Mouse (Mus musculus) stomach, postnatal 0 days (tissue): ENCODE data around the gene Cd200r1. TPM values are rescaled to one million over a fixed set of nuclear protein-coding genes. Genes with fewer than 3 reads are reported as not detected.
A peak's percentile ranks its signal among the peaks of the same experiment; 100 is the strongest.

Source experiments
- ATAC-seq: fragments of 200-750 bp; cut with Nextera tagmentation; 2 replicates; pipeline ENCODE4 v1.8.0; 2017; ENCODE audit not compliant: low FRiP score, low TSS enrichment
- DNase-seq: peaks from one replicate; pipeline ENCODE4 v3.0.0-alpha.2; 2016; ENCODE audit warnings: low spot score
- H3K27ac ChIP-seq: fragments of 300-500 bp; sonication (generic); replicated peaks from 2 replicates; pipeline ENCODE4 v1.5.1; 2014; ENCODE audit warnings: mild to moderate bottlenecking, control low read depth
- H3K27me3 ChIP-seq: fragments of 300-500 bp; sonication (generic); 2 replicates; pipeline ENCODE4 v1.6.1; 2014; ENCODE audit warnings: low read length; ENCODE audit not compliant: control insufficient read depth, insufficient read depth
- H3K36me3 ChIP-seq: fragments of 300-500 bp; sonication (generic); 2 replicates; pipeline ENCODE4 v1.6.1; 2014; ENCODE audit warnings: low read length, mixed read lengths; ENCODE audit not compliant: control insufficient read depth, insufficient read depth
- H3K4me1 ChIP-seq: fragments of 300-500 bp; sonication (generic); replicated peaks from 2 replicates; pipeline ENCODE4 v1.6.1; 2014; ENCODE audit warnings: antibody characterized with exemption; ENCODE audit not compliant: control insufficient read depth, insufficient read depth
- H3K4me2 ChIP-seq: fragments of 300-500 bp; sonication (generic); replicated peaks from 2 replicates; pipeline ENCODE4 v1.6.1; 2014; ENCODE audit warnings: low read depth, mild to moderate bottlenecking, control low read depth, moderate library complexity
- H3K4me3 ChIP-seq: fragments of 300-500 bp; sonication (generic); 2 replicates; pipeline ENCODE4 v1.5.1; 2014; ENCODE audit warnings: low read depth, low read length, control low read depth
- H3K9ac ChIP-seq: fragments of 300-500 bp; sonication (generic); 2 replicates; pipeline ENCODE4 v1.6.1; 2014; ENCODE audit warnings: mild to moderate bottlenecking, low read length, control low read depth, mixed read lengths
- H3K9me3 ChIP-seq: fragments of 300-500 bp; sonication (generic); 2 replicates; pipeline ENCODE4 v1.6.1; 2016; ENCODE audit warnings: low read length; ENCODE audit not compliant: control insufficient read depth
- CTCF ChIP-seq: IDR thresholded peaks from 2 replicates; pipeline ENCODE4 v1.5.1; 2016; ENCODE audit warnings: antibody characterized with exemption, low read depth, mild to moderate bottlenecking, moderate library complexity
- EP300 ChIP-seq: optimal IDR thresholded peaks from 2 replicates; pipeline ENCODE3; 2016; ENCODE audit warnings: antibody characterized with exemption
- WGBS: fragments of 180-500 bp; shearing (Covaris S2); extraction: QIAGEN DNeasy Blood & Tissue Kit; methylation state at CpG from one replicate; pipeline ENCODE4 v1.1.7; 2014; 5-methylcytosine and 5-hydroxymethylcytosine counted together
- polyA plus RNA-seq: library from polyadenylated mRNA; unstranded; fragments of >200 nt; fragmentation: Nextera tagmentation; extraction: Ambion mirVana; gene quantifications from 2 replicates; pipeline ENCODE4 v1.2.1, GENCODE M21; 2015

Gene Cd200r1
- polyA plus RNA-seq, 1 experiment from 2014 or later, result 1.1 TPM

DNA sequence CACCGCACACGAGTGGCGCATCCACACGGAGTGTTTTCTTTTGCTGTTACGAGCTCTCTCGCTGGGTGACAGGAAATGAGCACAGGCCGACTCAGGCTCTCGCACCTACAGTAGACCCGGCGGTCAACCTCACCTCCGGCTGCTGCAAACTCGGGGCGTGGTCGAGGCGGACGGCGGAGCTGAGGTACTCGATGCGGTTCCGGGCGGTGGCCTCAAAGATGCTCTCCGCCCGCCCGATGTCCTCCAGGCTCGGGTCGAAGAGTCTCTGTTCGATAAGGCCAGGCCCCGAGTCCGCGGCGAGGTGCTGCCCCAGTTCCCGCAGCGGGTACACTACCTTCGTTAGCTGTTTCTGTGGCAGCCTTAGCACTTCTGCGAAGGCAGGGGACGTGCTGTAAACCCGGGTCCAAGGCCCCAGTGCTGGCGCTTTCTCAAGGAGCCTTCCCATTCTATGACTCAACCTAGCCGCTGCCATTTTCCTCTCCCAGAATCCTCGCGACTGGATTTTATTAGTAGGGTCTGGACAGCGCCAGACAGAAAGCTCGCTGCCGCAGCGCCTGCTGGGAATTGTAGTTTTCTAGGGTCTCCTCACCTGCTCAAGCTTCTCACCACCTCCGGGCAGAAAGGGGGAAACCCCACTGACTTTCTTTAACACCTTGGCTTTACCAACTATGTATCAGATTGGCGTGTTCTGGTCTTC, 19.5 kb upstream of the Cd200r1 start, which contains the start of gene Gtpbp8:
Gene Gtpbp8 (minus strand): TSS at position 498 of the 697 bp plus-strand sequence.
- WGBS, result under 1% methylated on average over 47 of the region's 47 CpGs
- Histone ChIP-seq H3K27me3 (no peaks in the 10 kb centered on the region), H3K4me3 (peak within 1 kb of the TSS; percentile 73), H3K27ac (peak within 1 kb of the TSS; percentile 98), H3K4me1 (peaks cover 3% of the 10 kb centered on the region; the same call in 1 of the 2 replicates), H3K9ac (peak within 1 kb of the TSS; percentile 82), H3K4me2 (peak within 1 kb of the TSS; percentile 68), H3K36me3 (no peaks in the 10 kb centered on the region), H3K9me3 (no peaks in the 10 kb centered on the region)
- ATAC-seq (peak; percentile 98), DNase-seq (peak; percentile 89)
- no peak for TF ChIP-seq EP300
- no peak for TF ChIP-seq CTCF

DNA sequence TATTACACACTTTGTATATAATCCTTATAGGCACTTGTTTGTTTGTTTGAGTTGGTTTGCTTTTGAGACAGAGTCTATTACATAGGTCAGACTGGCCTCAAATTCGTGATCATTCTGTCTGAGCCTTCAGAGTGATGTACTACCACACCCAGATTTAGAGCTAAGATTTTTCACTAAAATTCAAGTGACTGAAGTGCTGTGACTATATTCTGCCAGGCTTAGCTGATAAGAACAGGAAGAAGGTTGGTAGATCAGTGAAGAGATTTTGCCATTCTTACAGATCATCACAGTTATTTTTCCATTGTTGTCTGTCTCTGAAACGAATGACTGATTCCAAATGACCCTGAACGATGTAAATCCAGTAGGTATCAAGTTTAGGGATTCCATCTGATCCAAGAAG, 17.5 kb upstream of the Cd200r1 start:
- Histone ChIP-seq H3K9me3 (no peaks in the 10 kb centered on the region), H3K4me2 (no peak overlapping the region), H3K27me3 (no peaks in the 10 kb centered on the region), H3K4me1 (peaks cover 3% of the 10 kb centered on the region; the same call in 1 of the 2 replicates), H3K4me3 (no peak overlapping the region), H3K9ac (no peak overlapping the region), H3K36me3 (no peaks in the 10 kb centered on the region), H3K27ac (no peak overlapping the region)
- no peak for TF ChIP-seq EP300
- TF ChIP-seq CTCF, result no peak
- DNase-seq (no peak), ATAC-seq (no peak)
- 42% methylated on average over 3 of the region's 3 CpGs for WGBS

DNA sequence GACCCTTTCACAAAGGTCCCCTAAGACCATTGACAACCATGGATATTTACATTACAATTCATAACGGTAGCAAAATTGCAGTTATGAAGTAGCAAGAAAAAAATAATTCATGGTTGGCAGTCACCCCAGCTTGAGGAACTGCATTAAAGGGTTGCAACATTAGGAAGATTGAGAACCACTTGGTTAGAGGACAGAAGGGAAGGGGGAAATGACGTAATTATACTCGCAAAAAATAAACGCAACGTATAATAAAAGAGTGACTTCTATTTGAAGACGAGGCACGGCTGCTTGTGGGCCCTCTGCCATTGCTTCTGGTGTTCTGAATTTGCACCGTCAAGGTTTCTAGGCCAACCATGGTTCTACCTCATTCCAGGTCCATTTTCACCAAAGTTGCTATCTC, 7.8 kb upstream of the Cd200r1 start:
- H3K9ac ChIP-seq, result no peak overlapping the region
- H3K9me3 ChIP-seq, result no peaks in the 10 kb centered on the region
- H3K4me2 ChIP-seq, result no peak overlapping the region
- H3K4me1 ChIP-seq, result no peaks in the 10 kb centered on the region
- H3K4me3 ChIP-seq, result no peak overlapping the region
- TF ChIP-seq EP300, result no peak
- TF ChIP-seq CTCF, result no peak
- H3K27me3 ChIP-seq, result no peaks in the 10 kb centered on the region
- no peak overlapping the region for H3K27ac ChIP-seq
- 66% methylated on average over 8 of the region's 8 CpGs for WGBS
- H3K36me3 ChIP-seq, result no peaks in the 10 kb centered on the region
- ATAC-seq (no peak), DNase-seq (no peak)

DNA sequence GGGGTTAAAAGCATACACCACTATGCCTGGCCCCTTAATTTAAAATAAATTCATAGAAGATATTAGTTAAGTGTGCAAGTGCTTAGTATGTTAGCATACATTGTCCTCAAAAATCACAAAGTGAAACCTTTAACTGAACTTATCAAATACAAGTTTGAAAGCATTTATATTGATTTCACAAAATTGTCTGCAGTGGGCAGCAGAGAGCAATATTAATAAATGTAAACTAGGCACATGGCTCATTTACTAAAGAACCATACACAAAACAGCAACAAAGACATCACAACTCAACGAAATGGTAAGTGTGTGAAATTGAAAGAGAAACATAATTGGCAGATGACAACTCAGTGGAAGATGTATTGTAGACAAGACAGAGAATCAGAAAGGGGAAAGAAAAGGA, 3.7 kb upstream of the Cd200r1 start:
- no peaks in the 10 kb centered on the region for H3K36me3 ChIP-seq
- H3K4me2 ChIP-seq, result no peak overlapping the region
- H3K9ac ChIP-seq, result no peak overlapping the region
- no peak for TF ChIP-seq EP300
- peak; percentile 61 for TF ChIP-seq CTCF
- H3K4me3 ChIP-seq, result no peak overlapping the region
- no peak overlapping the region for H3K27ac ChIP-seq
- H3K4me1 ChIP-seq, result no peaks in the 10 kb centered on the region
- H3K27me3 ChIP-seq, result no peaks in the 10 kb centered on the region
- no peak for DNase-seq
- 46% methylated on average over 1 of the region's 1 CpGs for WGBS
- no peaks in the 10 kb centered on the region for H3K9me3 ChIP-seq
- no peak for ATAC-seq

DNA sequence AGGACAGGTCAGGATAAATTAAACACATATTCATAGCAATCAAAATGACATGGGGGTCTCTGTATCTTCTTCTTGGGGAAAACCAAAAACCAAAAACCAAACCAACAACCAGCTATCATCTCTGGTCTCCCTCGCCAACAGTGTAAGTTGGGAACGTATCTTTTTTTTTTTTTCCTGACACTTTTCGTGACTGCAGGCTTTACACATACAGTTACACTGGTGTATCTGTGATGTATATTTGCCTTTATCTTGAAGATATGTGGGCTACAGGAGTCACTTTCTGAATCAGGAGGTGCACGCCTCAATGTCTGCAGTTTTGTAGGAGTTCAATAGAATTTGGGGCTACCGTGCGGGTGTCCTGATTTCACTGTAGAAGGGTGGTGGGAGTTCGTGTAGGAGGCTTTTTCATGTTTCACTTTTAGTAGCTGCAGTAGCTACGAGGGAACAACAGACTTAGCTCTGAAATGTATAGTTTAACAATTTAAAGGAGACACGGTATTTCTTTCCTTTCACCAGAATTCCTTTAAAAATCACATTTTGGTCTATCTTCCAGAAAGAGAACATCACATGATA, 870 bp downstream of the Cd200r1 start:
- no peaks in the 10 kb centered on the region for H3K36me3 ChIP-seq
- ATAC-seq, result no peak
- no peaks in the 10 kb centered on the region for H3K4me1 ChIP-seq
- no peaks in the 10 kb centered on the region for H3K9me3 ChIP-seq
- no peaks in the 10 kb centered on the region for H3K27me3 ChIP-seq
- no peak for DNase-seq
- H3K4me3 ChIP-seq, result no peak overlapping the region
- no peak overlapping the region for H3K27ac ChIP-seq
- TF ChIP-seq CTCF (no peak), EP300 (no peak)
- no peak overlapping the region for H3K9ac ChIP-seq
- H3K4me2 ChIP-seq, result no peak overlapping the region
- WGBS, result 82% methylated on average over 9 of the region's 9 CpGs

DNA sequence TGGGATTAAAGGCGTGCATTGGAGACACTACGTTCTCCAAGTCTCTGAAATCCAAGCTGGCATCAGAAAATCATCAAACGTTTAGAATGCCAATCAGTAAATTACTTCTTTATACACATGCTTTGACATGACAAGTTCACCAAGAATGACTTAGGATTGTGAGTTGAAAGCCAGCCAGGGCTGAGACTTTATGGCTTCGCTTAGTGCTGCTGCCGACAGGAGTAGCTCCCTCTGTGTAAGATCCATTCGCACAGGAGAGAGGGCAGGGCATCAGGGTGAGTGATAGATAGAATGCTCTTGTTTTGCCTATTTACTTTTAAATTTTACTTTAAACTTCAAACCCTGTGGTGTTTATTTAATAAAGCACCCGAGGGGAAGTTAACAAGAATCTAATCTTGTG, 2.0 kb downstream of the Cd200r1 start:
- H3K36me3 ChIP-seq, result no peaks in the 10 kb centered on the region
- H3K4me3 ChIP-seq, result no peak overlapping the region
- ATAC-seq (no peak), DNase-seq (no peak)
- no peak overlapping the region for H3K9ac ChIP-seq
- H3K9me3 ChIP-seq, result no peaks in the 10 kb centered on the region
- H3K4me1 ChIP-seq, result no peaks in the 10 kb centered on the region
- H3K27ac ChIP-seq, result no peak overlapping the region
- H3K27me3 ChIP-seq, result no peaks in the 10 kb centered on the region
- TF ChIP-seq CTCF (no peak), EP300 (no peak)
- no peak overlapping the region for H3K4me2 ChIP-seq
- WGBS, result 76% methylated on average over 7 of the region's 7 CpGs
